ENCODE assay signal across 8 mouse cellular contexts in the genomic region with DNA sequence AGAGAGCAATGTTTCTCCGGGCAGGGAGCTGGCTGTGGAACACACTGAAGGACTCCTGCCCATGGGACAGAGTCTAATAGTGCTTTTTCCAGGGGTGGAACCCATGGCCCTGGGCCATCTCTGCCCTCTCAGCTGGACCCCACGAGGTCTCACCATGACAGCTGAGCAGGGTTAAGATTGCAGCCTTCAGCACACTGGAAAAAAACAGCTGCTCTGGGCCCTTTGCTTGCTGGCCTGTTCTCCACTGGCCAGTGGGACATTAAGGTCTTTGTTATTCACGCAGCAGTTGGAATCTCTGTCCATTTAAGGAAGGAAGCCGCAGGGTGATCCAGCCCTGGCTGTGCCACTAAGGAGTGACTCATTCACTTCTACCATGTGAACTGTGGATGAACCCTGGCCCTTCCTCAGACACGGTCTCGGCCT.
DNase-seq lines count a peak whose midpoint lies in the region; ATAC-seq and TF ChIP-seq lines count a peak whose summit lies in the region.

No protein-coding gene starts in this region.

- no peak overlapping the region for H3K4me3 ChIP-seq in kidney, postnatal 0 days (replicated peaks; ENCODE audit: low read depth, low read length)

- no peak overlapping the region for H3K4me2 ChIP-seq in kidney, postnatal 0 days (ENCODE audit: low read length)

- H3K27ac ChIP-seq in kidney, postnatal 0 days, result peak overlapping the region; percentile 15; the same call in 1 of the 2 replicates

- peak; percentile 69 for DNase-seq in MN1 (ENCODE audit: low spot score)
- peak; percentile 49 for DNase-seq in adrenal gland, postnatal 14 days
- DNase-seq in heart, adult 8-10 months (ENCODE audit: low spot score), result peak; percentile 65
- peak; percentile 70 for DNase-seq in kidney, postnatal 0 days (ENCODE audit: low spot score)
- DNase-seq in cerebellum, adult 11-12 months, result no peak
- no peak for DNase-seq in thymus, postnatal 14 days
- no peak for DNase-seq in cerebellum, postnatal 36 days

- H3K9ac ChIP-seq in kidney, postnatal 0 days (ENCODE audit: low read depth, low read length), result no peak overlapping the region

- no peaks in the 10 kb centered on the region; the same call in 1 of the 2 replicates for H3K4me1 ChIP-seq in kidney, postnatal 0 days (replicated peaks; ENCODE audit: insufficient read depth, low read length)

- no peaks in the 10 kb centered on the region for H3K36me3 ChIP-seq in kidney, postnatal 0 days (ENCODE audit: insufficient read depth, low read length)

- 25% methylated on average over 6 of the region's 6 CpGs for whole genome bisulfite sequencing in kidney, postnatal 0 days

- TF ChIP-seq CTCF in kidney, postnatal 0 days (IDR thresholded peaks at IDR 0.05; ENCODE audit: low read depth), result no peak

- H3K27me3 ChIP-seq in kidney, postnatal 0 days (ENCODE audit: insufficient read depth, low read length), result no peaks in the 10 kb centered on the region

- ATAC-seq in kidney, postnatal 0 days (replicated peaks; ENCODE audit: low FRiP score, low read depth), result peak; percentile 87
- ATAC-seq in megakaryocyte, adult 5-6 weeks (ENCODE audit: poor library complexity, severe bottlenecking), result peak; percentile 79

- H3K9me3 ChIP-seq in kidney, postnatal 0 days (replicated peaks; ENCODE audit: low read length), result no peaks in the 10 kb centered on the region

Comparison
In these comparisons a context has a peak if more than half of its experiments do, and no peak if none do; other contexts are left out.
1. DNase-seq: peak in MN1 (single experiment), adrenal gland, postnatal 14 days (single experiment), heart, adult 8-10 months (single experiment) and kidney, postnatal 0 days (single experiment); none in cerebellum, adult 11-12 months (single experiment), thymus, postnatal 14 days (single experiment) and cerebellum, postnatal 36 days (0 of 2).